Mouse (Mus musculus): ENCODE data around the gene Ccdc141.
"Not testable (repeated sequence)": the region's sequence is repeated elsewhere in the genome, so short reads cannot be mapped to it uniquely, and the experiment has no call there.

The Ccdc141 gene

DNA sequence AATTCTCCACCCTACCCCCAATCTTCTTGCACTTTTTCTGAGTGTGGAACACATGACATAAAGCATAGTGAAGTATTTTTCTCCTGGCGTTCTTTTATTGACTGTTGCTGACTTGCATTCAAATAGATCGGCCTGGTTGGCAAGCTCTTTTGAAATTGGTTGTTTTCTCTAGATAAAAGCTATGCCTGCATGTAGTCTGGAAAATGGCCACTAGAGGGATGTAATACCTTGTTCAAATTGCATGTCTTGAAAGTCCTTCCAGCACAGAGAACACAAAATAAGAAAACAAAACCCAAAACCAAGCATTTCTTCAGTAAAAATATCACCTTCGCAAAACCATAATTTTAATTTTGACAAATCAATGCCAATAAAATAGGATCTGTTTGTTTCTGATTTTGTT, 108.6 kb downstream of the Ccdc141 start:
- peak; percentile 58 for DNase-seq (ENCODE audit: low read depth, low spot score)

DNA sequence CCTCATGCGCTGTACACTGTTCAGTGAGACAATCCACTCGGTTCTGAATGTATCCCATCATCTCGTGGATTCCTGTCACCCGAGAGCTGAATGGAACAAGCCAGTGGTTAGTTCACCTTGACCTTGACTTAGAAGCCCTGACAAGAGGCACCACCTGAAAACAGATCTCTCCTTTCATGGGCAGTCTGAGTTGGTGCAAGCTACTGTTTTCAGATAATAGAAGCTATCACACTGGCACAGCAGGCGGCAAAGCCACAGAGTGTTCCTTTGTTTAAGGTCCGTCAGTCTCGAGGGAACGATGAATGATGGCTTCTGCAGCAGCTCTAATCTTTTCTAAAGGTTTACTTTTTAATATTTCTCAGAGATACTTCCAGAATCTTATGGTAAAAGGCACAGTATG, 110.8 kb downstream of the Ccdc141 start:
- DNase-seq (ENCODE audit: low read depth, low spot score) = no peak

DNA sequence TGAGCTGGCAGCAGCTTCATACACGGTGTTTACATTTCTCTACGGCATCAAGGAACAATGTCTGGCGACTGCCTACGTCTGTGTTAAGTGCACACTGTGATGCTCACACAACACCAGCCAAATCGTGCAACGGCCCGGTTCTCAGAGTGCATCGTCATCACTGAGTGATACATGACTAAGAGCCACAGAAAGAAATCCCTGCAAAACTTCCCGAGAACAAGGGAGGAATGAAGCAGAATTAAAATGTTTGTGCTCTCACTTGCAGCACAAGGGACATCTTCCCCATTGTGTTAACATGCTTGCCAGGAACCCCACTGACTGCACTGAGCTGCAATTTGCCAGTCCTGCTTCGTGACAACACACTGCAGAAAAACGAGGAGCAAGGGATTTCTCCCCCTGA, 114.1 kb downstream of the Ccdc141 start:
- DNase-seq (ENCODE audit: low read depth, low spot score) = no peak

DNA sequence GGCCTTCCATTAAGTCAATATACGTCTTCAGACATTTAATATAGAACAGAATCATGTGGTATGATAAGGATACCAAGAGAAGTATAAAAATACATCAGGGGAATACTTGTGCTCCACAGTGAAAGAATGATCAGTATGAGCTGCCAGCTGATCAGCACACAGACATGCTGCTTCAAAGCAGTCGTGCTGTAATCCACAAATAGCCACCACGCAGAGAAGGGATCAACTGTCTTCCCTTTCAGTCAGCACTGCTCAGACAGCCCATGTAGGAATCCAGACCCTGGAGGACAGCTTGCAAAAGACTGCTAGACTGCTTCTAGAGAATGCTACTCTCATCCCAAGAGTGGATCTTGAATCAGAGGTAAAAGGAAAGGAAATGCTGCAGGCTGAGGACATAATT, 127.5 kb downstream of the Ccdc141 start:
- DNase-seq (ENCODE audit: low read depth, low spot score) = no peak

DNA sequence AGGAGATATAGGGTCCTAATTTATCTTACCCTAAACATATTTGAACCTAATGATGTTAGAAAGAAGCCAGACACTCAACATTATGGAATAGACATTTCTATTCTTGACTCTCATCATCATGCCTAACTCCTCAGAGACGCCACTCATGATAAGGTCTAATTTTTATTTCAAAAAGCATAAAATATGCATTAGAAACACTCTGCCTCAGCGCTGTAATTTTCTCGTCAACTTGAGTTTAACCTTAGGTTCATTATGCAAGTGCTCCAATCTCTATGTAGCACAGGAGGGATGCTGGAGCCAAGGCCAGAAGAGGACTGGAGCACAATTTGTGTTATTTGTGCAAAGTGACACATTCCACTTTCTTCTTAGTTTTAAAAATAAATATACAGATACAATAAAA, 130.8 kb downstream of the Ccdc141 start:
- DNase-seq (ENCODE audit: low read depth, low spot score) = no peak

DNA sequence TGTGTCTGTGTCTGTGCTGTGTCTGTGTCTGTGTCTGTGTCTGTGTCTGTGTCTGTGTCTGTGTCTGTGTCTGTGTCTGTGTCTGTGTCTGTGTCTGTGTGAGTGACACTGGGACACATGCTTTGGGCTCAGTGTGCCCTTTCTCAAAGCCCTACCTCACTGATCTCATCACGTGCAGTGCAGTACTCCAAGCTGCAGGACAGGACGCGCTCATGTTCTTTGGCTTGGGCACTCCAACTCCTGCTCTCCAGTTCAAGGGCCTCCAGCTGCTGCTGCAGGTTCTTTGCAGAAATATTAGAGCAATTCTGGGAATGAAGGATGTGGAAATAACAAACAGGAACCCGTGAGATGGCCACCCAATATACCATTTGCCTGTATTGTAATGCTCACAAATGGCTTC, 131.2 kb downstream of the Ccdc141 start:
- DNase-seq (ENCODE audit: low read depth, low spot score) = no peak

DNA sequence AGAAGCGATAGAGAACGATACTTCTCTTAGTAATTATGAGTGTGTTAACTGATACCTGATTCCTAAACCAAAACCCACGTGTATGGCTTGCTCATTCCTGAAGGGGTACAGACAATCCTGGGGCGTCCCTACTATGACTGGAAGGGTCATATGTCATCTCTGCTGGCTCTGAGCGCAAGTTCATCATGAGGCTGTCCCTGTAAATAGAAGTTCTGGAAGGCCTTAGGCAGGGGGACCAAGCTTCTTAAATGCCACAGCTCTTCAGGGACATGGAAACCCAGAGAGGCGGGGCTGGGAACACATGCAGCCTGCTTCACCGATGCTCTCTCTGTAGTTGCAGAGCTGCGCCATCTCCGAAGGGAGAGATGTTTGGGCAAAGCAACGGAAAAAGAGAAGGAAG, 133.2 kb downstream of the Ccdc141 start:
- no peak for DNase-seq (ENCODE audit: low read depth, low spot score)

DNA sequence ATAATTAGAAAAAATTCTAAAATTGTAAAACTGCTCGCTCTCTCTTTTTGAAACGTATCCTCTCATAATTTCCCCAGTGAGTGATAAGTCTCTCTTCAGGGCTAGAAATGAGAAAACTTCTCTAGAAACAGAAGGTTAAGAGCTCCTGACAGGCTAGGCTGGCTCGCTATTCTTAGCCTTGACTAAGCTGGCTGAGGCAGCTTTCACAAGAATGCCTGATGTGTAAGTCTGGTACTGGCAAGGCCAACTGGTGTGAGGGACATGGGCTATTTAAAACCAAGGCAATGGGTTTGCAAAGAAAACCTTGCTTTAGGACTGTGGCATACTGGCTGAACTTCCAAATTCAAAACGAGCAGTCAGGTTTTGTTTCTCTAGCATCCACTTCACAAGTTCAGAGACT, 136.3 kb downstream of the Ccdc141 start:
- DNase-seq (ENCODE audit: low read depth, low spot score) = no peak

DNA sequence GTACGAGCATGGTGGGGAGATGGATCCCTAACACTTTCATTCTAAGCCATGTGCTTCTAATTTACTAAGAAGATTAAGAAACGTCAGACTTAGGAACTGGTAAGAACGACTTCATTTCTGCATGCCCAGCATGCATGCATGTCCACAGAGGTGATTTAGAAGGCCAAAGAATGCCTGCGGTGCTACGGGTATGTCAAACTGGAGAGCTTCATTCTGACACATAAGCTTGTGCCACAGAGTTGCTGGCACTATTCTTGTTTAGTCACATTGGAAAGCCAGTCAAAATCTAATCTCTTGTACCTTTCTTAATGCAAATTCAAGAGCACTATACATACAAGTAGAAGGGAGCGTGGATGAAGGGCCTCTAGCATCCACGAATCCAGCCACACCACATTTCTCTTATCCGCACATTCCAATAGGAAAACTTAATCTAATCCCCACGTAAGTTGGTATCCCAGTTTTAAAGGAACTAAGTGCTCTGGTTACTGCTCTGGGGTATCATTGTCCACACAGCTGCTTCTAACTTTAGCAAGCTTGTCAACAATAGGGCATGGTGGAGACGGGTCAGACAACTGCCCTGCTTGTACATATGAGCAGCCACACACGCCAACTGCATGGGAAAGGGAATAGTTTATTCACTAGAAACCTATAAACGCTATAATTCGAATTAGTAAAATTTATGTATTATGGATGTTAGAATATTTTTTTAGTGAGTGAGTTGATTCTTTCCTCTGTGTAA, 136.9 kb downstream of the Ccdc141 start:
- DNase-seq (ENCODE audit: low read depth, low spot score) = no peak

DNA sequence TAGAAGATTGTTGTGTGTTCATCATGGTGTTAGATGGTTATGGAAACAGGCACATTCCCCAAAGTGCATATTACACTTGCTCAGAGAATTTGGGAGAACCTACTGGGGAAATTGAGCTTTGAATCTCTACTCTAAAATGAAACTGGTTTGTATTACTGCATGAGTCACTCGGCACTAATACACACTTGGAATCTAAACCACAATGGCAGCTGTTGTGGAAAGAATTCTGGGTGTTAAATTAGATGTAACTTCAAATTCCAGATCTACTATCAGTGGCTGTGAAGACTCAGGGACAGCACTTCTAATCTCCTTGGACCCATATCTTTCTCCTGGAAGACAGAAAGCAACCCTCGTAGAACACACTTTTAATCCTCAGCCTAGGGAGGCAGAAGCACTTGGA, 149.8 kb downstream of the Ccdc141 start:
- DNase-seq (ENCODE audit: low read depth, low spot score) = no peak

DNA sequence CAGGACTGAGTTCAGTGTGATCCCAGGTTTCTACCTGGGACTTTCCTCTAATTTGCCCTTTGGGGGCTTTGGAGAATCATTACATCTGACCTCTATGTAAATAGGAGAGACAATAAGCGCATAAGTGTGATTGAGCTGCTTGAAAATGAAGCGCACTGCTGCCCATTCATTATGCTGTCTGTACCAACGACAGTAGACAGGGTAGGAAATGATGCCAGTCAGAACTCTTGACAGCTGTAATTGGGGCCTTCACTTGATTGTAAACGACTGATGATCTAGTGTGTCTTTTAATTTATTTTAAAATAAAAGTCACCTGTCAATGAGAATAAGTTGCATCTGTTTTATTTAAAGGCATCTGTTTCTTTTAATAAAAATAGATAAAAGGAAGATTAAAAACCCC, 152.7 kb downstream of the Ccdc141 start:
- DNase-seq (ENCODE audit: low read depth, low spot score) = no peak

DNA sequence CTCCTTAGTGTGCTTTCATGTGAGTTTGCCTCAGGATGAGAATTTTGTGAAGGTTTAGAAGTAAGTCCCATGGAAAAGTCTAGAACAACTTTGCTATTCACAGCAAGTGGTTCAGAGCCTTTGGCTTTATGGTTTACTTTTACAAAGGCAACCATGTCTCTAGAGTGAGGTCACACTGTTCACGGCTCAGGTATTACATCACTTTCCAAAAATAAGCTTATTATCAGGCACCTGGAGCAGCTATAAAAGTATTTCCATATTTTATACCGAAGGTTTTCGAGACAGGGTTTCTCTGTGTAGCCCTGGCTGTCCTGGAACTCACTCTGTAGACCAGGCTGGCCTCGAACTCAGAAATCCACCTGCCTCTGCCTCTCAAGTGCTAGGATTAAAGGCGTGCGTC, 157.0 kb downstream of the Ccdc141 start:
- not testable (repeated sequence) for DNase-seq (ENCODE audit: low read depth, low spot score)

DNA sequence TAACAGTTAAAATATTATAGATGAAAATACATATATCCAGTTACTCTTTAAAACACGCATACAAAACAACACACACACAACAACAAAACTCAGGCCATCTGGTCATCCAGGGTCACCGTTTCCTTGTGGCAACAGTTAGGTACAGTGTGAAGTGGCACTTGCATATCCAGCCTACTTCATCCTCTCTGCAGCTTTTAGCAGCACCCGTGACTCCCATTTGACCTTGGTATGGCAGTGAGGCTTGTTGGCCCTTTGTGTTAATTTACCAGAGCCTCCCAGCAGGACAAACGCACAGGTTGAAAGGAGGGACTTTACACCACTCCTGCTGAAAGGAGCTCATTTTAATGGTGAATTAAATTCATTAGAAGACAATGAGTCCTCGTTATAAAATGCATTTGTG, 158.5 kb downstream of the Ccdc141 start:
- DNase-seq (ENCODE audit: low read depth, low spot score) = no peak

DNA sequence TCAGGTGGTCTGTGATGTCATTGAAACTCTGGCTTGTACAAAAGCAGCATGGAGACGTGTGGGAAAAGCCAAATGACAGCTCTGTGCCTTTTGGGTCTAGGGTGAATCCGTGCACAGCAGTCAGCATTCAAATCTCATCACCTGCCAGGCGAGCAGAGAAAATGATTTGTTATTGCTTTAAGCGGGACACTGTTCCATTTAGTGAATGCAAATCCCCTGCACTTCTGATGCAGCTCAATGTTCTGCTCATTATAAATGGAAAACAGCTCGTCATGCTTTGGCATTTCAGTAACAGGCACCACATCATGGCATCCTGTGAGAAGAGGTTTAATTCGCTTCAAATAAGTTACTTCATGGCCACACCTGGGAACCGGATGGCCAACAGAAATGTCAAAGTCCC, 163.4 kb downstream of the Ccdc141 start:
- no peak for DNase-seq (ENCODE audit: low read depth, low spot score)

DNA sequence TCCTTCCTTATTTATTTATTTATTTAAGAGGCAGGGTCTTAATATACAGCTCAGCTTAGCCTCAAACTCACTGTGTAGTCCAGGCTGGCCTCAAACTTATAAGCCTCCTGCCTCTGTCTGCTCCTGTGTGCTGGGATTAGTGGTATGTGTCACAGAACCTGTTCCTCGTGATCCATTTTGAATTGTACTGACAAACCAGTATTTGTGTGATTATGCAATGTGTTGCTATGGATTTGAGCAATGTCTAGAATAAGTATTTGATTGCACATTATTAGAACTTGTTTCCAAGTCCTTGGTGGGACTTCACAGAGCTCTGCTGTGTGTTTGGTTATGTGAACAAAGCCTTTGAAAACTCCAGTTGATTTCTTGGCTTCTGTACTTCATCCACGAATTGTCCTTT, 167.3 kb downstream of the Ccdc141 start:
- DNase-seq (ENCODE audit: low read depth, low spot score) = no peak

DNA sequence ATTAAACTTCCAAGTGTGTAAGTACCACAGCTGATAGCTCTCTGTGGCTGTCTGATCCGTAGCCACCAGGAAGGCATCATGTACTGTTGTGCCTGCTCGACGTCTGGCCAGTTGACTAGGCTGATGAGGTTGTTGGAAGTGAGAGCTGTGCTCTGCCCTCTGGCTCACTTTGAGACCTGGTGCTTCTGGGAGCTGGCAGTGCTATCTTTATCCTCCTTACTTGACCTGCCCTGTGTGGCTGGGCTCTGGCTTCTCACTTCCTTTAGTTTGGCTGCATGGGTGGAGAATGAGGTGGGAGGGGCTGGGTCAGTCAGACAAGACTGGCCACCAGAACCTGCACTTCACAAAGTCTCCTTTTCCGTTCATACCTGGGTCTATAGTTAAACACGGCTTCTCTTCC, 172.1 kb downstream of the Ccdc141 start:
- DNase-seq (ENCODE audit: low read depth, low spot score) = no peak

DNA sequence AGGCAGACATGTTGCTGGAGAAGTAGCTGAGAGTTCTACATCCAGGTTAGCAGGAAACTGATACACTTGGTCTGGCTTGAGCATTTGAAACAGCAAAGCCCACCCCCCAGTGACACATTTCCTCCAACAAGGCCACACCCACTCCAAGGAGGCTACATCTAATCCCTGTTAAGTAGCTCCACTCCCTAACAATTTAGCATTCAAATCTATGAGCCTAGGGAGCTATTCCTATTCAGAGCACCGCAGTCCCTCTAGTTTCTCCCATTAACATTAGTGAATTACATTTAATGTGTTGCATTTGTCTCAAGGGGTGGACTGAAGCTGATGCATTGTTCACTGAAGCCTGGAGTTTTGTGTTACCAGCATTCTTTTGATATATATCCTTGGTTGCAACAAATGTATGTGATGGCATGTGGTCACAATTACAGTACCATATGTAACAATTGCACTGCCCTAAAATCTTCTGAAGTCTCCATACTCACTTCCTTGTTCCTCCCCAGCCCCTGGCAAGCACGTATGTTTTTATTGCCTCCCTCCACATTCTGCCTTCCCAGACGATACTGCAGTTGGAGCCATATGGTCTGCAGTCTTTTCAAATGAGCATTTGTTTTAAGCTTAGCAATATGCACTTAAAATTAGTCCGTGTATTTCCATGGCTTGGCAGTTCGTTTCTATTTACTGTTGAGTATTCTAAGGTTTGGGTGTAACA, 177.8 kb downstream of the Ccdc141 start:
- DNase-seq (ENCODE audit: low read depth, low spot score) = no peak

DNA sequence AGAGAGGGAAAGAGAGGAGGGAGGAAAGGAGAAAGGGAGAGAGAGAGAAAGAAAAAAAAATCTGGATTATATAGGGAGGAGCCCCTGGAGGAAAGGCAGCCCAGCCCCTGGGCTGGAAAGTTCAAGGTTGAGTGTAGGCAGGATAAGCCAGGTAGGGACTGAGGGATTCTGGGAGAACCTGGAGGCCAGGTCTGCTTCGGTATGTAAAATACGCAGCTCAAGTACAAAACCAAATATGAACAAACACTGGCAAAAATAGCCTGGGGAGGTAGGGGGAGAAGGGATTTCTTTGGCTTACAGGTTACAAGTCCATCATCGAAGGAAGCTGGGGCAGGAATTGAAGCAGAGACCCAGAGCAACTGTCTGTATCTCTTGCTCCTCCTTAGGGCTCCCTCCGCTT, 183.1 kb downstream of the Ccdc141 start:
- no peak for DNase-seq (ENCODE audit: low read depth, low spot score)

DNA sequence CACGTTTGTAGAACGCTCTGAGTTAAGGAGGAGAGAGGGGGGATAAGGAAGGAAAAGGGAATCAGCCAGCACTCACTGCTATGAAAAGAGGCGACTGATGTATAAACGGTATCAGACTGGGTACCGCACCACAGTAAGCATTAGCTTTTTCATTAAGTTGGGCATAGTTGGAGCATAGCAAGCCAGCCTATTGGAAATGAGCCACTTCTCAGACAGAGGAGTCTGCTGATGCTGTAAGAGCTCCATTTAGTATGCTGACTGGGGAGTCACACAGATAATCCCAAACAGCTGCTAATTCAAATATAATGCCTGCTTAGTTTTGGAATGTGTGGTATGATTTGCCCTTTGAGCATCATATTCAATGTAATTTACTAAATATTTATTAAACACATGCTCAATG, 186.1 kb downstream of the Ccdc141 start:
- DNase-seq (ENCODE audit: low read depth, low spot score) = no peak

DNA sequence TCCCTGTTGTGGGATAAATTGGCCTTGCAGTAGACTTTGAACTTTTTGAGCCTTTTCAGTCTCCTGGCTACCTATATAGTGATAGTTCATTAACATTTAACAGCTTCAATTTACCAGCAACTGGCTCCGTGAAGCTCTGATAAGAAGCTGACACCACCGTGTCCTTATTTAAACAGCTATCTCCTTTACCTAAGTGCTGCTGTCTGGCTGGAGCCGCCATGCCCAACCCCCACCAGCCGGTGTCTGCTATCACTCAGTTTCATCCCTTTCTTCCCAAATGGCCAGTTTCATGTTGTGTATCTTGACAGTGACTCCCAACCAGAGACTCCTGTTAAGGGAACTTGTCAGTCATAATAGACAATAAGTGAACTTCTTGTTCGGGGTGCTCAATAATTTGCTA, 186.8 kb downstream of the Ccdc141 start:
- DNase-seq (ENCODE audit: low read depth, low spot score) = no peak

DNA sequence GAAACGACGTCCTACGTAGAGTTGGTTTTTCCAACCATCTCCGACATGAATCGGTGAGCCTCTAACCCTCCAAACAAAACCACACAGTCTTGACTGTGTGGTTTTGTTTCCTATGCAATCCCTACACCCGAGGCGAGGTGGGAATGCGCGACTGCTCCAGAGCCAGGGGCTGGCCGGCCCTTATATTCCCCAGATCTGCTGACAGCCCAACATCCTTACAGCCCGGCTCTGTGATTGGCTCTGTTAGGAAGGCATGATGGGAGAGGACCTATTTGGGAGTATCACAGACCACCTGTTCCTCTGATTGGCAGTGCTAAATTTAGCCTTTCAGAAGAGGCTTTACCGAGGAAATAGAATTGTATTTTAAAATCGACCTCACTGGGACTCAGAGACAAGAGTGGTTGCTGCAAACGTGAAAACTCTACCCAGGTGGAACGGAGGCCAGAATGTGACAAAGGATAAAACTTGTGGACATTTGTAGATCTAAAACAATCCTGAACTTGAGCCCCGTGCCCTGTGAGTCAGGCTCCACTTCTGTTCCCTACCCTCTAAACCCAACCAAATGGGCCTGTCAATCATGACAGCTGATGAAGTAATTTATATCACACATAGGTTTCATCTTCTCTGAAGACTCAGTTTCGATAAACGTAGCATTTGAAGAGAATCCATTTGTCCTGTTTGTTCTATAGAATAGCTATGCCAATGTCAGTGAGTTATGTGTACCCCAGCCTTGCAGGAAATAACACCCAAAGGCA, 187.9 kb downstream of the Ccdc141 start, which contains the start of gene Ttn:
TSS of gene Ttn (minus strand) at position 157 of the 755 bp plus-strand sequence.
- no peak for DNase-seq (ENCODE audit: low read depth, low spot score)

DNA sequence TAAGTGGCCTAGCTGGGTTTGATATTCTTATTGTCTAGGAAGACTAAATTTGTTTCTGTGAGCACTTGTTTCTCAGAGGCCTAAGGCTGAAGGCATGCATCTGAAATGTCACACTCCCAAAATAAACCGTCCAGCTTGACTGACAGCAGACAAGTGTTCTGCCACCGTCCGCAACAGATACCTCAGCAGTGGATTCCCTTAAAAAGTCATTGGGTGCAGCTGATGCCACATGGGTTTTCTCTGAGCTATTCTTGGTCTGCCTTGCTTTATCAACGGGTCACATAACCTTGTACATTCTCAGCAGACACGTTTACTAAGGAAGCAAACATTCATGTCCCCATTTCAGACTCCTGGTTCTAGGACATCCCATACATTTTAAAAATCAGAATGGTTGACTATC, 188.7 kb downstream of the Ccdc141 start:
- DNase-seq (ENCODE audit: low read depth, low spot score) = no peak

DNA sequence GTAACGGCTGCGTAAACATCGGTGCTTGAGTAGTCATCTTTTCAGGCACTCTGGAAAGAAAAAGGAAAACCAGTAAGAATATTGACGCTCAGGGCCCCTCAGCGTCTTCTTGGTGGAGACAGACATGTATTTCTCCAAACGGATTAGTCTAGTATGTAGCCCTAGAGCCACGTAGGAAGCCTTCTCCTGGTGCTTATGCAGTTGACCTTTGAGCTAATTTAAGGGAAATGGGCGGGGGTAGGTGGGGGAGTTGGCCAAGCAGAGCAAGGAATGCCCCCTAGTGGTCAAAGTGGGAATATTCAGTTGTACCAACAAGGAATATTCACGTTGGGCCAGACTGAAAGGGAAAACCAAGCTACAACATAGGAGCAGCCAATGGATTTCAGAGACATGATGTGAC, 190.3 kb downstream of the Ccdc141 start:
- peak; percentile 19 for DNase-seq (ENCODE audit: low read depth, low spot score)

Measured in retina, postnatal 7 days (tissue).